Mouse (Mus musculus) liver, postnatal 0 days (tissue): ENCODE data around the gene Dnaaf1.

Experiments used
- CTCF ChIP-seq: sonication (generic); IDR thresholded peaks from 2 replicates; pipeline ENCODE4 v1.5.1; 2016; ENCODE audit warnings: antibody characterized with exemption, low read depth
- EP300 ChIP-seq: IDR thresholded peaks from 2 replicates; pipeline ENCODE4 v1.6.1; 2016; ENCODE audit warnings: antibody characterized with exemption, low read depth, mild to moderate bottlenecking

DNA sequence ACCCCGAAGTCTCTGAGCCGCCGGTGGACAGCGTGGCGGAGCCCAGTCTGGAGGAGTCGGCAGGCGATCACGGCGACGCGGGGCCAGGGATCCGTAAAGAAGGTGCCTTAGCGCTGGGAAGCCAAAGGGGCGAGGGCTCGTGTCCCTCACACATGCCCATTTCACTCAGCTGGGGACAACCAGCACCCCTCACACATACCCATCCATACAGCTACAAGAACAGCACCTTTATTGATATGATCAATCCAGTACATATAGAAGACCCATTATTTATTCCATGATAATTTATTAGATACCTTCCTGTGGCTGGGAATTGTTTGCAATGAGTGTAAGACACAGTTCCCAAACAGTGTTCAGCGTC, 311 bp downstream of the Dnaaf1 start:
- no peak for TF ChIP-seq CTCF
- TF ChIP-seq EP300: no peak
